Mouse (Mus musculus) small intestine, adult 2 months (tissue): ENCODE measurements around the gene Nes. TPM values are rescaled to one million over a fixed set of nuclear protein-coding genes. Genes with fewer than 3 reads are reported as not detected.

Source experiments
- H3K27ac ChIP-seq: fragments of 200-500 bp; 2 replicates; pipeline ENCODE4 v1.5.1; 2012; ENCODE audit warnings: low read depth, low read length, control low read depth, inconsistent platforms; ENCODE audit not compliant: insufficient read depth
- H3K27me3 ChIP-seq: fragments of 200-500 bp; 2 replicates; pipeline ENCODE4 v1.6.1; 2012; ENCODE audit warnings: mild to moderate bottlenecking, moderate library complexity, low read length, inconsistent platforms; ENCODE audit not compliant: control insufficient read depth, insufficient read depth
- H3K36me3 ChIP-seq: fragments of 200-500 bp; 2 replicates; pipeline ENCODE4 v1.6.1; 2012; ENCODE audit warnings: mild to moderate bottlenecking, low read length, control low read depth, inconsistent platforms; ENCODE audit not compliant: control insufficient read depth, insufficient read depth
- H3K4me1 ChIP-seq: fragments of 200-500 bp; 2 replicates; pipeline ENCODE4 v1.6.1; 2012; ENCODE audit warnings: low read length, inconsistent platforms, mixed read lengths; ENCODE audit not compliant: control insufficient read depth, insufficient read depth, insufficient read length
- H3K4me3 ChIP-seq: fragments of 200-500 bp; 2 replicates; pipeline ENCODE4 v1.5.1; 2012; ENCODE audit warnings: low read depth, mild to moderate bottlenecking, control low read depth, inconsistent platforms, low read length, moderate library complexity
- CTCF ChIP-seq: fragments of 200-500 bp; IDR thresholded peaks from 2 replicates; pipeline ENCODE4 v1.5.1; 2012; ENCODE audit warnings: low read depth, mild to moderate bottlenecking, control low read depth, inconsistent platforms, low read length, moderate library complexity, mixed read lengths; ENCODE audit not compliant: insufficient replicate concordance, insufficient read length; ENCODE audit errors: extremely low read depth
- POLR2A ChIP-seq: fragments of 200-500 bp; IDR thresholded peaks from 2 replicates; pipeline ENCODE4 v1.6.1; 2012; ENCODE audit warnings: low read depth, mild to moderate bottlenecking, control low read depth, inconsistent platforms, low read length, moderate library complexity
- WGBS: fragments of 180-500 bp; shearing (Covaris S2); methylation state at CpG from one replicate; pipeline ENCODE4 v1.1.7; 2018; 5-methylcytosine and 5-hydroxymethylcytosine counted together
- polyA plus RNA-seq: library from polyadenylated mRNA; depleted of rRNA; stranded (reverse); fragments of >200 nt; gene quantifications from 2 replicates; pipeline ENCODE4 v1.2.3, GENCODE M21; 2012

Nes gene
- polyA plus RNA-seq, 1 experiment = 2.6 TPM

GRCm38 (mm10) chr3:87995331-87995730, 24.5 kb downstream of the Nes start:
- H3K27ac ChIP-seq = no peak overlapping the region
- peaks cover 5% of the 10 kb centered on the region for H3K4me1 ChIP-seq
- 37% methylated on average over 11 of the region's 11 CpGs for WGBS
- H3K36me3 ChIP-seq = no peaks in the 10 kb centered on the region
- no peak overlapping the region for H3K4me3 ChIP-seq
- H3K27me3 ChIP-seq = peaks cover 47% of the 10 kb centered on the region
- TF ChIP-seq POLR2A (no peak), CTCF (no peak)

DNA sequence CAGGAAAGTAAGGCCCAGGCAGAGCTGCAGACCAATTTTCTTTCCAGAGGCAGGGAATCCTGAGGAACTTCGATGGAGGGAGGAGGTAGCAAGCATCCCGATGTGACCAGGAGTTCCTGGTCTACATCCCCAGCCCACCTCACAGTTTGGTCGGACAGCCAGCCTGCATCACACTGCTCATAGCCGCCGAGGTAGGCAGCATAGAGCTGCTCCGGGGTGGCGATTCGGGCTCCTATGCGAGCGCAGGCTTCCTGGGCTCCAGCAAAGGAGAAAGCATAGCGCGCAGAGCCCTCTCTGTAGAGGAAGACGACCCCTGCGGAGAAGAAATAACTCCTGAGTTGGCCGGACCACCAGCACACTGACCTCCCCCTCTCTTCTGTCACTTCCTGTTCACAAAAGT, 25.5 kb downstream of the Nes start:
- Histone ChIP-seq H3K27ac (no peak overlapping the region), H3K4me1 (peaks cover 5% of the 10 kb centered on the region), H3K4me3 (no peak overlapping the region), H3K36me3 (no peaks in the 10 kb centered on the region), H3K27me3 (peaks cover 57% of the 10 kb centered on the region)
- 6% methylated on average over 15 of the region's 15 CpGs for WGBS
- TF ChIP-seq POLR2A (no peak), CTCF (no peak)

GRCm38 (mm10) chr3:87996971-87997614, 26.2 kb downstream of the Nes start:
- peak overlapping the region; percentile 44 for H3K4me3 ChIP-seq
- H3K27ac ChIP-seq = no peak overlapping the region
- TF ChIP-seq POLR2A (no peak), CTCF (no peak)
- 2% methylated on average over 49 of the region's 49 CpGs for WGBS
- peaks cover 5% of the 10 kb centered on the region for H3K4me1 ChIP-seq
- no peaks in the 10 kb centered on the region for H3K36me3 ChIP-seq
- peaks cover 64% of the 10 kb centered on the region for H3K27me3 ChIP-seq

DNA sequence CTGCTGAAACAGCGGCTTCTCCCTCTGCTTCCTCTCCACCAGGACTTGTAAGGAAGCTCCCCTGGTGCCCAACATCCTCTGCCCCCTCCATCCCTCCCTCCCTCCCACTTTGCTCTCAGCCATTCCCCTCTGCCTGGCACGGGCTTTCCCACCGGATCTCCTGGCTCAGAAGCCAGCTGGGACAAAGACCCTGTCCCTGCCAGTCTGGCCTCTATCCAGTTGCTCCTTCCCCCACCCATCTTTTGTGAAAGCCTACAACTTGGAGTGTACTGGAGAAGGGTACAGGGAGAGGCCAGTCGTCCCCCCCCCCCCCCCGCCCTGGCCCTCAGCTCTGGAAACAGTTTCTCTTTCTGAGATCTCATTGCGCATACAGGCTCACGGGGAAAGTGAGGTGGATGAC, 27.9 kb downstream of the Nes start:
- 10% methylated on average over 7 of the region's 7 CpGs for WGBS
- H3K27ac ChIP-seq = no peak overlapping the region
- peaks cover 5% of the 10 kb centered on the region for H3K4me1 ChIP-seq
- H3K27me3 ChIP-seq = peaks cover 70% of the 10 kb centered on the region
- no peak for TF ChIP-seq POLR2A
- TF ChIP-seq CTCF = no peak
- no peak overlapping the region for H3K4me3 ChIP-seq
- no peaks in the 10 kb centered on the region for H3K36me3 ChIP-seq

DNA sequence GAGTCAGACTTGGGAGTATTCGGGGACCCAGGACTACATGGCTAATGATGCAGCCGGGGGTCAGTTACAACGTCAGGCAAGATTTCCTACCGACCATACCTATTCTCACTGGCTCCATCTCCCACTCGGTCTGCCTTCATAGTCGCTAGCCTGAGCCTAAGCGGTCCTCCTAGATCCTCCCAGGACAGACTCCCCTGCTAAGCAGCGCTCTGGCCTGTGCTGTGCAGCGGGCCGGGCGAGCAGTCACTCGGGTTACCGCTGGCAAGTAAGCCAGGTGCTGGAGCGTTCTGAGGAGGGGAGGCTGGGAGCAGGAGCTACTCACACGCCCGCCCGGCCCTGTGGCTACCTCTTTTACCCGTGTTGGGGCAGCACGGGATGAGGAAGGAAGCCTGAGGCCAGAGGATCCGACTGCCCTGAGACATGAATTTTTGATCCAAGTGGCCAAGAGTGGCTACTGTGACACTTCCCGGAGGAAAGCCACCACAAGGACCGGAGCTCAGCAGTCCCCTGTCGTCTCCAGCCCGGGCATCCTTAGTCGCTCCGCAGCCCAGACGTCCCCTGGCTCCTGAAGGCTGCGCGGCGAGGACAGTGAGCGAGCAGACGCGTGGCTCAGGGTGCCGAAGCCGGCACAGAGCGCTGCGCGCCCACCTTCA, 28.5 kb downstream of the Nes start:
- 2% methylated on average over 38 of the region's 38 CpGs for WGBS
- H3K27me3 ChIP-seq = peaks cover 70% of the 10 kb centered on the region
- no peak overlapping the region; the same call in 1 of the 2 replicates for H3K4me3 ChIP-seq
- peaks cover 5% of the 10 kb centered on the region for H3K4me1 ChIP-seq
- no peak overlapping the region for H3K27ac ChIP-seq
- no peaks in the 10 kb centered on the region for H3K36me3 ChIP-seq
- TF ChIP-seq POLR2A (no peak), CTCF (no peak)

GRCm38 (mm10) chr3:88000181-88000580, 29.3 kb downstream of the Nes start, which contains the start of gene Bcan:
Gene Bcan, minus strand, starts transcription at chr3:88000230.
- 2% methylated on average over 39 of the region's 39 CpGs for WGBS
- Histone ChIP-seq H3K4me1 (peaks cover 5% of the 10 kb centered on the region), H3K27me3 (peaks cover 70% of the 10 kb centered on the region), H3K36me3 (no peaks in the 10 kb centered on the region), H3K27ac (no peak within 1 kb of the TSS), H3K4me3 (no peak within 1 kb of the TSS; the same call in 1 of the 2 replicates)
- TF ChIP-seq POLR2A = no peak
- no peak for TF ChIP-seq CTCF

DNA sequence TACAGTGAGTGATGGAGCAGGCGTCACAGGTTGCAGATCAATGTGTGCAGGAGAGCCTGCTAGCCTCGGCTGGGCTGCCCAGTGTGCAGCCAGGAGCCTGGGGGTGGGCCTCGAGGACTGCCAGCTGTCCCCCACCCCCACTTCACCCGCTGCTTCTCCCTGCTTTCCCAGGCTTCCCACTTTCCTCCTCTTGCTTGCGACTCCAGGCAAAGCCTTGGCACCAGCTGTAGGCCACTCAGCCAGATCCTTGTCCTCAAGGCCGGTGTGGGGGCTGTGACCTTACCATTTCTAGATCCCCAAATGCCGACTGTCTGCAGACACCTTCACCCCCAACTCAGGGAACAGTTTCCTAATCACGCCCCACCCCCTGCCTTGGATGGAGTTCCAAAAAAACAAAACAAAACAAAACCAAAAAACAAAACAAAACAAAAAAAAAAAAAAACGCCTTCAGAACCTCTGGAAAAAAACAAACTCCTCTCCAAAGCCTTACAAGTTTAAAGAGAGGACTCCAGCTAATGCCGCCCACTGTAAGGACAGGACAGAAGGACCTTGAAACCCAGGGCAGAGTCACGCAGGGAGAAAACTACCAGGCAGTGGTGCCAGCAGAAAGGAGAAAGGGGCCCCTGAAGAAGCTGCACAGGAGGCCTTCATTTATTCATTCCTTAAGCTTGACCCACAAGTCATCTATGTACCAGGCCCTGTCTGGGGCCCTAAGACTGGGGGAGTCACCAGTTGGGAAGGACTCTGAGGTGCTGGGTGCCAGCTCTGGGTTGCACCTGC, 30.1 kb downstream of the Nes start:
- TF ChIP-seq CTCF (no peak), POLR2A (no peak)
- H3K4me3 ChIP-seq = no peak overlapping the region

More for the DNA sequence above, 30.1 kb downstream of the Nes start:
- H3K36me3 ChIP-seq = no peaks in the 10 kb centered on the region
- H3K4me1 ChIP-seq = peaks cover 5% of the 10 kb centered on the region
- 21% methylated on average over 11 of the region's 11 CpGs for WGBS
- peaks cover 64% of the 10 kb centered on the region for H3K27me3 ChIP-seq
- no peak overlapping the region for H3K27ac ChIP-seq
